Mouse (Mus musculus) bone marrow, adult 2 months (tissue): Measurements from ENCODE around the gene Phox2a.

Source experiments
- CTCF ChIP-seq: fragments of 200-500 bp; IDR thresholded peaks from 2 replicates; pipeline ENCODE4 v1.5.1; 2011; ENCODE audit warnings: low read length, control low read depth; ENCODE audit not compliant: control insufficient read depth, insufficient read depth
- POLR2A ChIP-seq: fragments of 200-500 bp; IDR thresholded peaks from 2 replicates; pipeline ENCODE4 v1.6.1; 2011; ENCODE audit warnings: low read depth, mild to moderate bottlenecking, control low read depth, low read length, borderline replicate concordance; ENCODE audit not compliant: control insufficient read depth

DNA sequence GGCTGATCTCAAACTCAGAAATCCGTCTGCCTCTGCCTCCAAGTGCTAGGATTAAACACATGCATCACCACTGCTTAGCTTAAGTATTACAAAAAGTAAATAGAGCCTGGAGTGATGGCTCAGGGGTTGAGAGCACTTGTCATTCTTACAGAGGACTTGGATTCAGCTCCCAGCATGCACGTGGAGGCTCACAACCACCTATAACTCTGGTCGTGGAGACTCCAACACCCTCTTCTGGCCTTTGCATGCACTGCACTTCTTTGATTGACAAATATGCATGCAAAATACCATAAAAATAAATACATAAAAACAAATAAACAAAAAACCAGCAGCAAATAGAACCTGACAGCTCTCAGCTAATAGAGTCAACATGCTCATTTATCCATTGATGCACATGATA, 44.2 kb downstream of the Phox2a start:
- TF ChIP-seq CTCF (no peak), POLR2A (no peak)
